Mouse (Mus musculus) liver, embryonic 14.5 days (tissue): ENCODE data around the gene Fgd2. TPM values are rescaled to one million over a fixed set of nuclear protein-coding genes. Genes with fewer than 3 reads are reported as not detected.

Source experiments
- ATAC-seq: fragments of 200-750 bp; cut with Nextera tagmentation; 2 replicates; pipeline ENCODE4 v1.8.0; 2017; ENCODE audit warnings: moderate number of reproducible peaks, mild to moderate bottlenecking, moderate library complexity; ENCODE audit not compliant: insufficient read depth
- DNase-seq, 3 experiments: peaks; one replicate each; pipeline ENCODE4 v3.0.0-alpha.2; 2012 to 2013; ENCODE audit warnings: low read depth in 3 of 3, low spot score in 3 of 3
- H3K27ac ChIP-seq: fragments of 300-500 bp; sonication (generic); 2 replicates; pipeline ENCODE4 v1.5.1; 2014; ENCODE audit warnings: moderate library complexity, mild to moderate bottlenecking, control low read depth, inconsistent platforms
- H3K27me3 ChIP-seq: fragments of 300-500 bp; sonication (generic); 2 replicates; pipeline ENCODE4 v1.6.1; 2014; ENCODE audit warnings: mild to moderate bottlenecking, low read length, moderate library complexity; ENCODE audit not compliant: control insufficient read depth, insufficient read depth
- H3K36me3 ChIP-seq: fragments of 300-500 bp; sonication (generic); replicated peaks from 2 replicates; pipeline ENCODE4 v1.6.1; 2014; ENCODE audit warnings: low read depth; ENCODE audit not compliant: control insufficient read depth, insufficient read depth
- H3K4me1 ChIP-seq, 2 experiments: fragments of 200-500 bp in 1 of 2; fragments of 300-500 bp in 1 of 2; sonication (generic) in 1 of 2; replicated peaks; 2 replicates each; pipeline ENCODE4 v1.6.1; 2012 to 2014; ENCODE audit warnings: antibody characterized with exemption in 1 of 2, inconsistent platforms in 1 of 2, low read length in 1 of 2; ENCODE audit not compliant: control insufficient read depth in 2 of 2, insufficient read depth in 2 of 2
- H3K4me2 ChIP-seq: fragments of 300-500 bp; sonication (generic); 2 replicates; pipeline ENCODE4 v1.6.1; 2014; ENCODE audit warnings: low read depth, mild to moderate bottlenecking, control low read depth, moderate library complexity
- H3K4me3 ChIP-seq, 2 experiments: fragments of 200-500 bp in 1 of 2; fragments of 300-500 bp in 1 of 2; sonication (generic) in 1 of 2; 2 replicates each; pipeline ENCODE4 v1.5.1; 2012 to 2014; ENCODE audit warnings: low read depth in 2 of 2, low read length in 2 of 2, mild to moderate bottlenecking in 2 of 2, control low read depth in 1 of 2, inconsistent platforms in 1 of 2, moderate library complexity in 1 of 2; ENCODE audit not compliant: insufficient read depth in 1 of 2
- H3K9ac ChIP-seq: fragments of 300-500 bp; sonication (generic); replicated peaks from 2 replicates; pipeline ENCODE4 v1.6.1; 2014; ENCODE audit warnings: mild to moderate bottlenecking, control low read depth, moderate library complexity
- H3K9me3 ChIP-seq: fragments of 300-500 bp; sonication (generic); 2 replicates; pipeline ENCODE4 v1.6.1; 2016; ENCODE audit warnings: low read length, mixed read lengths; ENCODE audit not compliant: control insufficient read depth
- CTCF ChIP-seq: IDR thresholded peaks from 2 replicates; pipeline ENCODE4 v1.5.1; 2016; ENCODE audit warnings: antibody characterized with exemption, low read depth, control low read depth
- EP300 ChIP-seq: IDR thresholded peaks from 2 replicates; pipeline ENCODE4 v1.6.1; 2016; ENCODE audit warnings: antibody characterized with exemption, low read depth
- WGBS: fragments of 180-500 bp; shearing (Covaris S2); extraction: QIAGEN DNeasy Blood & Tissue Kit; methylation state at CpG from one replicate; pipeline ENCODE4 v1.1.7; 2014; ENCODE audit not compliant: insufficient replicate concordance; 5-methylcytosine and 5-hydroxymethylcytosine counted together
- polyA plus RNA-seq, 2 experiments: library from polyadenylated mRNA; depleted of rRNA in 1 of 2; stranded (reverse) in 1 of 2; unstranded in 1 of 2; fragments of >200 nt; fragmentation: Nextera tagmentation in 1 of 2; extraction: Ambion mirVana in 1 of 2; gene quantifications; 2 replicates each; pipeline versions ENCODE4 v1.2.1 to v1.2.3; 2012 to 2014

The Fgd2 gene
- polyA plus RNA-seq, 2 experiments, result 3.8 to 8.5 TPM

DNA sequence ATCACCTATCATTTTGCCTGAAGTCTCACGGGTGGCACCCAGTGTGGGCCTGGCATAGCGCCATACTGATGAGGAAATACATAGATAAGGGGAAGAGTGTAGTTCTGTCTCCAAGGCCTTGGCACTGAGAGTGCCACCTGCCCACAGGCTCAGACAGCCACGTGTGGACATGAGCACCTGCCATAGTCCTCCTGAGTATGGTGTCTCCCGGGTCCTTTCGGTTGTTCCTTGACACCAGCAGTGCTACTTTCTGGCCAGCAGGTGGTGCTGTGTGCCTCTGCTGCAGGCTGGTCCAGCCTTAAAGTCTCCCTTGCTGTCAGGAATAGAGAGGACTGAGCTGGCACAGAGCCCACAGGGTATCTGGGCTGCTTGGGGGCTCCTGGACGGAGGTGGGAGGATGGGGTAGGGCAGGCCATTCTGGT, 36.1 kb downstream of the Fgd2 start:
- Histone ChIP-seq H3K27me3 (no peaks in the 10 kb centered on the region), H3K9ac (peak overlapping the region; percentile 53), H3K4me1 (peaks cover 31 to 54% of the 10 kb centered on the region in 2 experiments), H3K4me2 (peak overlapping the region; percentile 76), H3K36me3 (no peaks in the 10 kb centered on the region), H3K4me3 (no peak overlapping the region), H3K27ac (peak overlapping the region; percentile 68), H3K9me3 (no peaks in the 10 kb centered on the region)
- TF ChIP-seq CTCF, result peak; percentile 100
- peak; percentile 11; the same call in 1 of the 2 replicates for TF ChIP-seq EP300
- peak; percentile 71 to 77 (median 75) for DNase-seq
- peak; percentile 73 for ATAC-seq
- WGBS, result 17% methylated on average over 6 of the region's 6 CpGs

DNA sequence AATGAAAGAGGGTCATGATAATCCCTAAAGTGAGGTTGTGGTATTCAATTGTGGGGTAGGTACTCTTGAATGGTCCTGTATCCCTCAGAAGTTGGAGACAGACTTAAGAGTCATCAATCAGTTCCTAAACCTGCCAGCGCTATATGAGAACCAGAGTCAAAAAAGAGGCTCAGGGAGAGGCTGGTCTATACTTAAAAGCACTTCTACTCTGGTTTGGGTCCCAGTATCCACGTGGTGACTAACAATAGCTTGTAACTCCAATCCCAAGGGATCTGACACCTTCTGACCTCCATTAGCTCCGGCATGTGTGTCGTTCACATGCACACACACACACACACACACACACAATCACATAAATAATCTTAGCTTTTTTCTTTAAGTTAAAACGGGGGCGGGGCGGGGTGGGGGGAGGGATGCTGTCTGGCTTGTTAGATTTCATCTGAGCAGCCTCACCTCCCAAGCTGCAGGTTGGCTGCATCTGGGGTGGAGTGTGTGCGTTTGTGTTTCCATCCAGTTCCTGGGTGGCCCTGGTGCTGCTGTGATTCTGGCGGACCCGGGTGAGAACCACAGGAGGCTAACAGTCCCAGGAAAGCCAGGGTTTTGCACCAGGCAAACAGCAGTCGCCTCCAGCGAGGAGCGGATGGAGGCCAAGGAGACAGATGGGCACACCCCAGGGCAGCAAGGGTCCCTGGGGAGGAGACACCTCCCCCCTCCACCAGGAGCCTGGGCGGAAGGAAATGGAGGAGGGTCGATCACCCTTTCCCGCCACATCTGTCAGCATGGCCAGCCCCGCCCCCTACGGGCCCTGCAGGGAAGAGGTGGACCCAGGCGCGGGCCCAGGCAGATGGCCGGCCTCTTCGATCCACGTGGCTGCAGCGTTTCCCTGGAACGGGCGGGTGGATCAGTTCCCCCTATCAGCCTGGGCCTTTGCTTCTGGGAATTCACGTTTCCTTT, 37.0 kb downstream of the Fgd2 start:
- ATAC-seq (peak; percentile 73), DNase-seq (peak; percentile 65 to 74 (median 68))
- no peaks in the 10 kb centered on the region for H3K36me3 ChIP-seq
- H3K27ac ChIP-seq, result peak overlapping the region; percentile 68
- no peaks in the 10 kb centered on the region for H3K9me3 ChIP-seq
- WGBS, result 1% methylated on average over 27 of the region's 27 CpGs
- TF ChIP-seq EP300, result 0 out of 2 replicates have a peak, but pooled peaks have one; percentile 18
- TF ChIP-seq CTCF, result peak; percentile 63
- peak overlapping the region; percentile 53 for H3K9ac ChIP-seq
- H3K4me2 ChIP-seq, result peak overlapping the region; percentile 76
- peak overlapping the region; percentile 31 to 41 for H3K4me3 ChIP-seq
- peaks cover 31 to 51% of the 10 kb centered on the region in 2 experiments for H3K4me1 ChIP-seq
- H3K27me3 ChIP-seq, result no peaks in the 10 kb centered on the region

DNA sequence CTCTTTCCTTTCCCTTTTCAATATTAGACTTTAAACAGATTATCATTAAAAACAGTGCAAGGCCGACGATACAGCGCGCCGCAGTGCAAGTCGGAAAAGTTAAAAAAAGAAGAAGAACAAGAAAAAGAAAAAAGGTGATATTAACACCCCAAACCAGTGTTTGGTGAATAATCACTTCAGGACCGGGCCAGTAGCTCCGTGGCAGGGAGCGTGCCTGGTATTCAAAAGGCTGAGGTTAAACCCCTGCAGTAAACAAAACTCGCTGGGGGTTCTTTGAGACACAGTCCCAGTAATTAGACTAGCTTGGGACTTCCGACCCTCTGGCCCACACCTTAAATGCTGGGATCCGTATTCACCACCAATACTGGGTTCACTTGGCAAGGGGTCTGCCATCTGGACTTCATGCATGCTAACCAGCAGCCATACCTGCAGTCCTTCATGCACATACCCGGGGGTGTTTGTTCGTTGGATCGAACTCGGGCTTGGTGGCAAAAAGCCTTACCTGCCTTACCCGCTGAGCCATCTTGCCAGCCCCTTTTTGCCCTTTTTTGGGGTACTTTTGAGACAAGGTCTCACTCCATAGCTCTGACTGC, 37.8 kb downstream of the Fgd2 start:
- no peak for TF ChIP-seq EP300
- TF ChIP-seq CTCF, result no peak
- H3K27me3 ChIP-seq, result no peaks in the 10 kb centered on the region
- no peak for DNase-seq
- 28% methylated on average over 17 of the region's 17 CpGs for WGBS
- no peak for ATAC-seq
- no peaks in the 10 kb centered on the region for H3K9me3 ChIP-seq
- peak overlapping the region; percentile 31 to 41; a peak in 3 of 4 replicates for H3K4me3 ChIP-seq
- no peaks in the 10 kb centered on the region for H3K36me3 ChIP-seq
- H3K4me1 ChIP-seq, result peaks cover 28 to 44% of the 10 kb centered on the region in 2 experiments
- peak overlapping the region; percentile 68 for H3K27ac ChIP-seq
- peak overlapping the region; percentile 53 for H3K9ac ChIP-seq
- peak overlapping the region; percentile 76 for H3K4me2 ChIP-seq

DNA sequence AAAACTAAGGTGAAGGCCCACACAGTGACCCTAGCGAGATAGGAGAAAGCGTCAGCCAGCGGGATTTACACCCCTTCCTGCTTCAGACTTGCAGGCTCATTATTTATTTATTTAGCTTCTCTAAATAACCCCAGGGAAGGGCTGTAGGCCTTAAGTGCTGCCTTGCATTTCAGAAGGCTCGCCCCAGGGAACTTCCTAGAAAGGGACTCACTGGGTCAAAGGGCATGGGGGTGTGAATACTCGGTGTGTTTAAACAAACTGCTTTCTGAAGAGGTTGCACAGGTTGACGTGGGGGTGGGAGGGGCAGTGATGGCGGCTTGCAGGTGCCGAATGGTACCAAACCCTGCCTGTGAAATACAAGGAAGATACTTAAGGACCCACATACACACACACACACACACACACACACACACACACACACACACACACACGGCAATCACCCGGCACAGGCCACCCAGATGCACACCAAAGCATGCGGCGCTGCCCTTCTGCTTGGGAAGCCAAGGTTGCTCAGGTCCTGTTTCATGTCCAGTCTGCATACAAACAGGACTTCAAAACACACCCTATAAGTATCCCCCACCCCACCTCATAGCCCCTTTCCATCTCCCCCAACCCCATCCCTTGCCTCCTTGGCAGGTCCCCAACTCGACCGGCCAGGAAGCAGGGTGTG, 38.7 kb downstream of the Fgd2 start:
- peaks cover 26 to 36% of the 10 kb centered on the region in 2 experiments for H3K4me1 ChIP-seq
- H3K27ac ChIP-seq, result no peak overlapping the region
- no peaks in the 10 kb centered on the region for H3K36me3 ChIP-seq
- no peak overlapping the region for H3K4me3 ChIP-seq
- no peak for TF ChIP-seq EP300
- no peak for TF ChIP-seq CTCF
- H3K9me3 ChIP-seq, result no peaks in the 10 kb centered on the region
- no peak for DNase-seq
- H3K4me2 ChIP-seq, result no peak overlapping the region
- ATAC-seq, result no peak
- no peak overlapping the region for H3K9ac ChIP-seq
- H3K27me3 ChIP-seq, result no peaks in the 10 kb centered on the region
- WGBS, result 66% methylated on average over 14 of the region's 14 CpGs
